Mouse (Mus musculus) central nervous system, embryonic 14 days (tissue): ENCODE results near the gene Stk31. TPM values are rescaled to one million over a fixed set of nuclear protein-coding genes. Genes with fewer than 3 reads are reported as not detected.

Source experiments
- polyA plus RNA-seq: library from polyadenylated mRNA; depleted of rRNA; stranded (reverse); fragments of >200 nt; gene quantifications from 2 replicates; pipeline ENCODE4 v1.2.3, GENCODE M21; 2012; rRNA removed

Gene Stk31
- polyA plus RNA-seq, result 0.06 and 0.14 TPM in 2 replicates

GRCm38 (mm10) chr6:49395316-49395715 is at the start of gene Stk31:
Gene Stk31, plus strand, starts transcription at chr6:49395604.

GRCm38 (mm10) chr6:49367159-49368054 is 28.0 kb upstream of the Stk31 start, which contains the start of gene Fam221a:
Gene Fam221a, plus strand, starts transcription at chr6:49367739.

Other genes with a start within 250 kb of the Stk31 start
- 25.8 and 27.6 TPM in 2 replicates for gene Igf2bp3, start 180.6 kb upstream of the Stk31 start, polyA plus RNA-seq
- 233 and 273 TPM in 2 replicates for gene Tra2a, start 131.6 kb upstream of the Stk31 start, polyA plus RNA-seq
- 5.4 and 5.5 TPM in 2 replicates for gene Ccdc126, start 76.3 kb upstream of the Stk31 start, polyA plus RNA-seq
- gene Fam221a, start 27.9 kb upstream of the Stk31 start, polyA plus RNA-seq, result 7.2 and 8.8 TPM in 2 replicates